In genomic region chr17:83850458-83850857, GRCm38 (mm10) we compare ENCODE assay signal across 9 mouse cellular contexts. TPM values are rescaled to one million over a fixed set of nuclear protein-coding genes. Genes with fewer than 3 reads are reported as not detected.
DNase-seq lines count a peak whose midpoint lies in the region; ATAC-seq lines count a peak whose summit lies in the region.
"Had no signal": no experiment of that assay in that cellular context is flagged by ENCODE, and none has a peak within 500 bp of the region (broad histone marks: within the 10 kb centered on the region; RNA-seq: fewer than 3 reads in every experiment).

No protein-coding gene starts in this region.

- peak; percentile 90 for DNase-seq in CD4-positive, CD25-positive, alpha-beta regulatory T cell, adult 2 months (ENCODE audit: low read depth, low spot score)
- peak; percentile 87 to 91 for DNase-seq in adrenal gland, postnatal 36 days
- peak; percentile 95 for DNase-seq in kidney, postnatal 10 days
- peak; percentile 97 for DNase-seq in testis, postnatal 10 days (ENCODE audit: low spot score)

- 12% methylated on average over 9 of the region's 9 CpGs for WGBS in embryonic facial prominence, embryonic 13.5 days
- WGBS in heart, embryonic 11.5 days (ENCODE audit: insufficient replicate concordance), result 10% methylated on average over 9 of the region's 9 CpGs
- WGBS in liver, embryonic 12.5 days (ENCODE audit: insufficient replicate concordance), result 15% methylated on average over 9 of the region's 9 CpGs
- 17% methylated on average over 9 of the region's 9 CpGs for WGBS in neural tube, embryonic 15.5 days

- H3K4me3 ChIP-seq in embryonic facial prominence, embryonic 13.5 days, result 0 out of 2 replicates have a peak overlapping the region, but pooled peaks have one; percentile 1
- H3K4me3 ChIP-seq in heart, embryonic 11.5 days (ENCODE audit: low read depth, low read length), result no peak overlapping the region
- H3K4me3 ChIP-seq in liver, embryonic 12.5 days, result no peak overlapping the region
- H3K4me3 ChIP-seq in neural tube, embryonic 15.5 days (replicated peaks), result no peak overlapping the region
- H3K4me3 ChIP-seq: limb, embryonic 12.5 days had no signal

- H3K27me3 ChIP-seq in embryonic facial prominence, embryonic 13.5 days, result peaks cover 4% of the 10 kb centered on the region
- H3K27me3 ChIP-seq in heart, embryonic 11.5 days (ENCODE audit: control insufficient read depth, insufficient read depth, low read length), result no peaks in the 10 kb centered on the region
- H3K27me3 ChIP-seq in liver, embryonic 12.5 days (replicated peaks), result no peaks in the 10 kb centered on the region
- no peaks in the 10 kb centered on the region; the same call in 1 of the 2 replicates for H3K27me3 ChIP-seq in neural tube, embryonic 15.5 days (replicated peaks)
- H3K27me3 ChIP-seq: limb, embryonic 12.5 days had no signal

- no peak for ATAC-seq in embryonic facial prominence, embryonic 13.5 days (ENCODE audit: insufficient number of reproducible peaks, insufficient read depth, low FRiP score, low TSS enrichment, low read depth)
- no peak for ATAC-seq in heart, embryonic 11.5 days (replicated peaks; ENCODE audit: insufficient number of reproducible peaks, low FRiP score, low TSS enrichment)
- no peak for ATAC-seq in liver, embryonic 12.5 days
- ATAC-seq in neural tube, embryonic 15.5 days (ENCODE audit: low FRiP score), result peak; percentile 42; the same call in 1 of the 2 replicates

- H3K36me3 ChIP-seq in embryonic facial prominence, embryonic 13.5 days, result no peaks in the 10 kb centered on the region
- no peaks in the 10 kb centered on the region for H3K36me3 ChIP-seq in heart, embryonic 11.5 days (ENCODE audit: control insufficient read depth, insufficient read depth, low read length)
- H3K36me3 ChIP-seq in liver, embryonic 12.5 days, result no peaks in the 10 kb centered on the region
- no peaks in the 10 kb centered on the region for H3K36me3 ChIP-seq in neural tube, embryonic 15.5 days
- H3K36me3 ChIP-seq: limb, embryonic 12.5 days had no signal

- no peak overlapping the region for H3K9ac ChIP-seq in embryonic facial prominence, embryonic 13.5 days
- H3K9ac ChIP-seq in heart, embryonic 11.5 days (ENCODE audit: low read depth, low read length), result no peak overlapping the region
- no peak overlapping the region for H3K9ac ChIP-seq in liver, embryonic 12.5 days
- H3K9ac ChIP-seq in neural tube, embryonic 15.5 days (replicated peaks), result no peak overlapping the region
- H3K9ac ChIP-seq: limb, embryonic 12.5 days had no signal

- H3K4me1 ChIP-seq in embryonic facial prominence, embryonic 13.5 days, result peaks cover 12% of the 10 kb centered on the region; the same call in 1 of the 2 replicates
- H3K4me1 ChIP-seq in heart, embryonic 11.5 days (ENCODE audit: control insufficient read depth, insufficient read depth, low read length), result peaks cover 3% of the 10 kb centered on the region; the same call in 1 of the 2 replicates
- H3K4me1 ChIP-seq in liver, embryonic 12.5 days, result peaks cover 64% of the 10 kb centered on the region
- H3K4me1 ChIP-seq in neural tube, embryonic 15.5 days, result peaks cover 8% of the 10 kb centered on the region

- H3K27ac ChIP-seq in embryonic facial prominence, embryonic 13.5 days, result no peak overlapping the region
- no peak overlapping the region for H3K27ac ChIP-seq in heart, embryonic 11.5 days (ENCODE audit: low read depth, low read length)
- H3K27ac ChIP-seq in liver, embryonic 12.5 days, result no peak overlapping the region
- no peak overlapping the region for H3K27ac ChIP-seq in neural tube, embryonic 15.5 days (replicated peaks)
- H3K27ac ChIP-seq: limb, embryonic 12.5 days had no signal

- H3K9me3 ChIP-seq in embryonic facial prominence, embryonic 13.5 days, result no peaks in the 10 kb centered on the region
- no peaks in the 10 kb centered on the region for H3K9me3 ChIP-seq in heart, embryonic 11.5 days (replicated peaks; ENCODE audit: control insufficient read depth, low read length)
- no peaks in the 10 kb centered on the region for H3K9me3 ChIP-seq in liver, embryonic 12.5 days (replicated peaks)
- H3K9me3 ChIP-seq in neural tube, embryonic 15.5 days (replicated peaks), result no peaks in the 10 kb centered on the region
- H3K9me3 ChIP-seq: limb, embryonic 12.5 days had no signal

- H3K4me2 ChIP-seq in embryonic facial prominence, embryonic 13.5 days, result peak overlapping the region; percentile 39
- H3K4me2 ChIP-seq in heart, embryonic 11.5 days, result peak overlapping the region; percentile 52
- H3K4me2 ChIP-seq in liver, embryonic 12.5 days, result peak overlapping the region; percentile 18
- H3K4me2 ChIP-seq in neural tube, embryonic 15.5 days, result no peak overlapping the region
- H3K4me2 ChIP-seq: limb, embryonic 12.5 days had no signal

RNA-seq across cellular contexts. Expression of gene Haao, which starts 2.7 kb away (rescaled TPM):
- total RNA-seq in adrenal gland, postnatal 36 days (2021), result under 1 TPM; 0.36 to 0.76 TPM
- 1.5 and 1.7 TPM in 2 replicates for polyA plus RNA-seq in embryonic facial prominence, embryonic 13.5 days (2015; fragmentation: Nextera tagmentation; extraction: Ambion mirVana)
- polyA plus RNA-seq in heart, embryonic 11.5 days (2014; fragmentation: Nextera tagmentation; extraction: Ambion mirVana), result 0.21 and 0.28 TPM in 2 replicates
- polyA plus RNA-seq in liver, embryonic 12.5 days (2016; fragmentation: Nextera tagmentation; extraction: Ambion mirVana), result 7.1 and 7.7 TPM in 2 replicates
- 0.22 and 3.6 TPM in 2 replicates for polyA plus RNA-seq in neural tube, embryonic 15.5 days (2015; fragmentation: Nextera tagmentation; extraction: Ambion mirVana)
